Mouse (Mus musculus): ENCODE data around the gene Dab1. TPM values are rescaled to one million over a fixed set of nuclear protein-coding genes. Genes with fewer than 3 reads are reported as not detected.

Gene Dab1
- polyA plus RNA-seq, 1 experiment from 2014 or later, result 24.1 TPM

DNA sequence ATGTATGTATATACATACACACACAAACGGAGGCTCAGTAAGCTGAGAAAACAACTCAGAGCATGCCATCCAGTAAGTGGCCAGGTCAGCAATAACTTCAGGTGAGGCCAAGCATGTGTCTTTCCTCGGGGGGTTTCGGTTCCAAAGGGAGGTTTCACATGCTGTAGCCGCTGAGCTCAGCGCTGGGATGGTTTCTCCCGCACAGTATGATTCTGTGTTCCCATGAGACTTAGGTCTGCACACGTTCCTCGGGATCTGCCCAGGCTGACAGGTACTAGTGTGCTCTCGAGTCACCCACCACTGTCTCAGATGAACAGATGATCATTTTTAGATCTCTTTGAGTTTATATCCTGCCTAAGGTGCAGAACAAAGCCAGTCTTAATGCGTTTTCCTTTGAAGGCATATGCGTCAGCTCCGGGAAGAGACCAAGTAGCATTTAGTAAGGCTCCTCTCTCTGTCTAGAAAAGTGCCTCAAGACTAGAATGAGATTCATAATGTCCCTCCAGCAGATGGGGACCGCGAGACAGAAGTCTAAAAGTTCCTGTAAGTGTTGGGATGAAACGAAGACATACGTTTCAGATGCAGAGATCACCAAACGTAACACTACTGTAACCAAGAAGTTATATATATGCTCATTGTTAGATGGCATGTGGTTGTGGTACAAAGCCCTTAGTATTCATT is 932.4 kb downstream of the Dab1 start:
- 89% methylated on average over 17 of the region's 17 CpGs for WGBS
- Histone ChIP-seq H3K27ac (ENCODE audit: low read depth) (no peak overlapping the region), H3K4me2 (ENCODE audit: low read length) (no peak overlapping the region), H3K4me1 (replicated peaks; ENCODE audit: control insufficient read depth, insufficient read depth, low read length) (no peaks in the 10 kb centered on the region), H3K4me3 (ENCODE audit: low read depth, low read length) (no peak overlapping the region), H3K36me3 (ENCODE audit: control insufficient read depth, insufficient read depth, low read length) (no peaks in the 10 kb centered on the region), H3K27me3 (replicated peaks; ENCODE audit: control insufficient read depth, insufficient read depth, low read length) (no peaks in the 10 kb centered on the region), H3K9ac (ENCODE audit: low read length) (no peak overlapping the region), H3K9me3 (ENCODE audit: control insufficient read depth, low read length) (no peaks in the 10 kb centered on the region)
- ATAC-seq (replicated peaks; ENCODE audit: low FRiP score, low TSS enrichment, low read depth), result no peak
- no peak for DNase-seq (ENCODE audit: low spot score)

DNA sequence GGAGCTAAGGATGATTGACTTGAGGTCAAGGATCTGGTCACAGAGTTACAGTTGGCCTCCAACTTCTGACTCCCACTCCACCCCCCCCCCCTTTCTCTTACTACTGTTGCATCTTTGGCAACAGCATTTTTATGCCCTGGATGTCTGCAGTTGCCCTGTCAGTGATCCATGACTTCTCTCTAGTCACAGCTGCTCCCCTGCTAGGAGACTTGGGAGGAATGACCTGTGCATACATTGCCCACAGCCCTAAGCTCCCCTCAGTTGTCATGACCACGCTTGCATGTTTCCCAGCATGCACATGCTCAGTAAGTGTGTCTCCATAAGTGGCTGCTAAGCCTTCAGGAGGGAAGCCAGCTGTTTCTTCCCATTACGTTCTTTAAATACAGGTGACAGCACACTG is 936.2 kb downstream of the Dab1 start:
- WGBS, result 41% methylated on average over 2 of the region's 2 CpGs
- H3K36me3 ChIP-seq (ENCODE audit: control insufficient read depth, insufficient read depth, low read length), result no peaks in the 10 kb centered on the region
- DNase-seq (ENCODE audit: low spot score) (no peak), ATAC-seq (replicated peaks; ENCODE audit: low FRiP score, low TSS enrichment, low read depth) (no peak)
- no peak overlapping the region for H3K4me2 ChIP-seq (ENCODE audit: low read length)
- H3K27me3 ChIP-seq (replicated peaks; ENCODE audit: control insufficient read depth, insufficient read depth, low read length), result no peaks in the 10 kb centered on the region
- no peak overlapping the region for H3K27ac ChIP-seq (ENCODE audit: low read depth)
- no peaks in the 10 kb centered on the region for H3K4me1 ChIP-seq (replicated peaks; ENCODE audit: control insufficient read depth, insufficient read depth, low read length)
- no peak overlapping the region for H3K4me3 ChIP-seq (ENCODE audit: low read depth, low read length)
- no peak overlapping the region for H3K9ac ChIP-seq (ENCODE audit: low read length)
- no peaks in the 10 kb centered on the region for H3K9me3 ChIP-seq (ENCODE audit: control insufficient read depth, low read length)

DNA sequence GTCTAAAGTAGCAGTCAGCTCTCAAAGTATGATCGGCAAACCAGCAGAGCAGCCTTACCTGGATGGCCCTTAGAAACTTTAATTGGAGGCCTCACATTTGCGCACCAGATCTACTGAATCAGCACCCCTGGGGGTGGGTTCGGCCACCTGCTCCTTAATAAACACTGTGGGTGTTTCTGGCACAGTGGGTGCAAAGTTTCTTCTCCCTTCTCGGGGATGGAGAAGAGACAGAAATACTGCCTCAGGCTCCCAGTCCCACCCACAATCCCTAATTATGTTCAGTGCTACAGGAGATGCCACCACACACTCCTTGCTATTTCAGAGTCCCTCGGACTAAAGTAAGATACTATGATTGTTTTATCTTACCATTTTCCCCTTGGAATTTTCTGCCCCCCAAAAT is 944.4 kb downstream of the Dab1 start:
- Histone ChIP-seq H3K4me2 (ENCODE audit: low read length) (no peak overlapping the region), H3K36me3 (ENCODE audit: control insufficient read depth, insufficient read depth, low read length) (no peaks in the 10 kb centered on the region), H3K9me3 (ENCODE audit: control insufficient read depth, low read length) (no peaks in the 10 kb centered on the region), H3K4me1 (replicated peaks; ENCODE audit: control insufficient read depth, insufficient read depth, low read length) (no peaks in the 10 kb centered on the region), H3K27me3 (replicated peaks; ENCODE audit: control insufficient read depth, insufficient read depth, low read length) (no peaks in the 10 kb centered on the region), H3K9ac (ENCODE audit: low read length) (no peak overlapping the region), H3K4me3 (ENCODE audit: low read depth, low read length) (no peak overlapping the region), H3K27ac (ENCODE audit: low read depth) (no peak overlapping the region)
- 92% methylated on average over 5 of the region's 5 CpGs for WGBS
- DNase-seq (ENCODE audit: low spot score) (no peak), ATAC-seq (replicated peaks; ENCODE audit: low FRiP score, low TSS enrichment, low read depth) (no peak)

DNA sequence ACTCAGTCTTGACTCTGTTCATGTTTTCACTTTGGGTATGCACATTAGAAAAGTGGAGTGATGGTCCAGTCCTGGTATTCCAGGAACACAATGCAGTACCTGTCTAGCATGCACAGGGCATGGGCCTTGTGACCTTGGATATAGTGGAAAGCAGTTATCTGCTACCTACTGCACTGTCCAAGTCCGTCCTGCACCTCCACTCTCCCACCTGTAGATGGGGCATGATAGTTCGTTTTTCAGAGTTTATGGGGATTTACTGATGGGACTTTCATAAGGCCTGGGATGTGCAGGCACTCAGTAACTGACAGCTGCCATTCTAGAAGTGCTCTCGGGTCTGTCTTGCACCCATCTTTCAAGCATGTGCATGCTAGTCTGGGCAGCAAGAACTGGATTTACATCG is 951.4 kb downstream of the Dab1 start:
- no peak for DNase-seq (ENCODE audit: low spot score)
- Histone ChIP-seq H3K36me3 (ENCODE audit: control insufficient read depth, insufficient read depth, low read length) (no peaks in the 10 kb centered on the region), H3K27ac (ENCODE audit: low read depth) (no peak overlapping the region), H3K4me1 (replicated peaks; ENCODE audit: control insufficient read depth, insufficient read depth, low read length) (no peaks in the 10 kb centered on the region), H3K27me3 (replicated peaks; ENCODE audit: control insufficient read depth, insufficient read depth, low read length) (no peaks in the 10 kb centered on the region), H3K4me2 (ENCODE audit: low read length) (no peak overlapping the region), H3K9me3 (ENCODE audit: control insufficient read depth, low read length) (no peaks in the 10 kb centered on the region), H3K9ac (ENCODE audit: low read length) (no peak overlapping the region), H3K4me3 (ENCODE audit: low read depth, low read length) (no peak overlapping the region)
- WGBS, result 74% methylated on average over 4 of the region's 4 CpGs
- ATAC-seq (replicated peaks; ENCODE audit: low FRiP score, low TSS enrichment, low read depth), result no peak

DNA sequence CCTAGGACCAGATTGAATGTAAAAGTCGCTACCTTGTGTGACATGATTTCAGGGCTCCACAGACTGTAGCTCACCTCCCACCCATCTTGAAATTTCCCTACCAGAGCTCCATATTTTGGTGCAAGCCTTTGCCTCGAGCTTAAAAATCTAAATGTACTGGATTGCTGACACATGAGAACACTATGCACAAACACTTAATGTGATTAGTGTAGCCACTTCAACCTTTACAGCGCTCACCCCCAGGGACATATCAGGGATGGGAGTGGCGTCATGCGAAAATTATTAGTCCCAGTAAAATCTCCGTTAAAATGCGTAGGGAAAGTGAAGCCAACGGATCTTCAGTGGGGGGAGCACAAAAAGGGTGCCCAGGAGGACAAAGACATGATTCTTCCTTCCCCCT is 953.3 kb downstream of the Dab1 start:
- no peak for ATAC-seq (replicated peaks; ENCODE audit: low FRiP score, low TSS enrichment, low read depth)
- H3K9ac ChIP-seq (ENCODE audit: low read length), result no peak overlapping the region
- no peak overlapping the region for H3K27ac ChIP-seq (ENCODE audit: low read depth)
- 81% methylated on average over 8 of the region's 8 CpGs for WGBS
- H3K27me3 ChIP-seq (replicated peaks; ENCODE audit: control insufficient read depth, insufficient read depth, low read length), result no peaks in the 10 kb centered on the region
- no peaks in the 10 kb centered on the region for H3K9me3 ChIP-seq (ENCODE audit: control insufficient read depth, low read length)
- no peak overlapping the region for H3K4me3 ChIP-seq (ENCODE audit: low read depth, low read length)
- H3K4me1 ChIP-seq (replicated peaks; ENCODE audit: control insufficient read depth, insufficient read depth, low read length), result no peaks in the 10 kb centered on the region
- H3K36me3 ChIP-seq (ENCODE audit: control insufficient read depth, insufficient read depth, low read length), result no peaks in the 10 kb centered on the region
- no peak for DNase-seq (ENCODE audit: low spot score)
- H3K4me2 ChIP-seq (ENCODE audit: low read length), result no peak overlapping the region

DNA sequence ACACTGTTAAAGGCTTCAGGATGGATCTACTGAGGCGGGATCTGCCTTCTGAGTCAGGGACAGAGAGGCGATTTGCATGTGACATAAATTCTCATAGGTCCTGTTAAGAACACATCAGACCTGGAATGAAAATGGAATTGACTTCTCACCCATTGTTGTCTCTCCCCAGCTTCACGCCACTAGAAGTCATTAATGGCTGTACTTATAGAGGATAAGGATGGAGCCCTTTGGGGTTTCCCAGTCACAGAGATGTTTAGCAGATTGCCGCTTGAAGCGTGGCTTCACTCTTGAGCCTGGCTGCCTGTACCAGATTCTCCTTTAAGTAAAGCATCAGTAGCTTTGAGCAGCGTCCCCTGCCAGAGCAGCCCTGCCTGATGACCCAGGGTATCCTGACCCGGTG is 954.3 kb downstream of the Dab1 start:
- ATAC-seq (replicated peaks; ENCODE audit: low FRiP score, low TSS enrichment, low read depth) (no peak), DNase-seq (ENCODE audit: low spot score) (no peak)
- Histone ChIP-seq H3K9ac (ENCODE audit: low read length) (no peak overlapping the region), H3K4me2 (ENCODE audit: low read length) (no peak overlapping the region), H3K27me3 (replicated peaks; ENCODE audit: control insufficient read depth, insufficient read depth, low read length) (no peaks in the 10 kb centered on the region), H3K27ac (ENCODE audit: low read depth) (no peak overlapping the region), H3K4me3 (ENCODE audit: low read depth, low read length) (no peak overlapping the region), H3K9me3 (ENCODE audit: control insufficient read depth, low read length) (no peaks in the 10 kb centered on the region), H3K4me1 (replicated peaks; ENCODE audit: control insufficient read depth, insufficient read depth, low read length) (no peaks in the 10 kb centered on the region), H3K36me3 (ENCODE audit: control insufficient read depth, insufficient read depth, low read length) (no peaks in the 10 kb centered on the region)
- 71% methylated on average over 7 of the region's 7 CpGs for WGBS

DNA sequence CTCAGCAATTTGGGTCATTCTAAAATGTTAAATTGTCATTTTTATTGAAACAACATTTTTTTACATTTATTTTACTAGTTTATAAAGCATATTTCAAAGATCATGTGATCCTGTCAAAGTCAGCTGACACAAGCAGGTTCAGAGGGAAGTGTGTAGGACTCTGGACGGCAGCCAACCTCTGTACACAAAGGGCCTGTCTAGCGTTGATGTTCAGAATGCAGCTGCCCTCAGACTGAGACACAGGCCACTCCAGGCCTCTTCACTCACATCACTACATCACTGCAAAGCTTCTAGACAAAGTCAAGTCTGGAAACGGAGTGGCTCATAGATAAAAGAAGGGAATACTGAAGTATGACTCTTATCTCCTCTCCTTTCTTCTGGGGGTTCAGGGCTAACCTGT is 959.2 kb downstream of the Dab1 start:
- Histone ChIP-seq H3K4me1 (replicated peaks; ENCODE audit: control insufficient read depth, insufficient read depth, low read length) (no peaks in the 10 kb centered on the region), H3K36me3 (ENCODE audit: control insufficient read depth, insufficient read depth, low read length) (no peaks in the 10 kb centered on the region), H3K27ac (ENCODE audit: low read depth) (no peak overlapping the region), H3K4me3 (ENCODE audit: low read depth, low read length) (no peak overlapping the region), H3K9ac (ENCODE audit: low read length) (no peak overlapping the region), H3K27me3 (replicated peaks; ENCODE audit: control insufficient read depth, insufficient read depth, low read length) (no peaks in the 10 kb centered on the region), H3K9me3 (ENCODE audit: control insufficient read depth, low read length) (no peaks in the 10 kb centered on the region), H3K4me2 (ENCODE audit: low read length) (no peak overlapping the region)
- 21% methylated on average over 3 of the region's 3 CpGs for WGBS
- DNase-seq (ENCODE audit: low spot score) (no peak), ATAC-seq (replicated peaks; ENCODE audit: low FRiP score, low TSS enrichment, low read depth) (no peak)

DNA sequence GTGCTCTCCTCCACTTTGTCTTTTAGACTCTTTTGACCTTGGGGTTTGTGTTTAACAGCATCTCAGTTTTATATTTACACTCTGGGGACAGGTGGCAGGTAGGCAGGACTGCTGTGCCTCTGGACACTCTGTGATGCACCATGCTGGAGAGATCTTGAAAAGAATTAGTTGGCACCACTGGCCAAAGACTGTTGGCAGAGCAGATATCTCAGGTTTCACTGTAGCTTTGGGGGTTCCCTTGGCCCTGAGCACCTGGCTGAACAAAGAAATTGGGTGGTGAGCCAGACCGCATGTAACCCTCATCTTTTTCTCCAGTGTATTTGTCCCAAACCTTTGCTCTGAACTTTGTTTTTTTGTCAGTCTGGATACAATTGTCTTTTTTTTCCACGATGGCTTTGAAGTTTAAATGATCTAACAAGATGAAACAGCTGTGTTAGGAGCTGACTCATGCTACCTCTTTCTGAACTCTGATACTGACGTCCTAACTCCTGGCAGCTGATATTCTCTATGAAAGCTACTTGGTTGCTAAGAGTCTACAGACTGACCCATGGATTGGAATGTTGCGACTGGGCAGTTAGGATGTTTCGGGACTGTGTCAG is 960.9 kb downstream of the Dab1 start:
- 83% methylated on average over 5 of the region's 5 CpGs for WGBS
- no peaks in the 10 kb centered on the region for H3K4me1 ChIP-seq (replicated peaks; ENCODE audit: control insufficient read depth, insufficient read depth, low read length)

DNA sequence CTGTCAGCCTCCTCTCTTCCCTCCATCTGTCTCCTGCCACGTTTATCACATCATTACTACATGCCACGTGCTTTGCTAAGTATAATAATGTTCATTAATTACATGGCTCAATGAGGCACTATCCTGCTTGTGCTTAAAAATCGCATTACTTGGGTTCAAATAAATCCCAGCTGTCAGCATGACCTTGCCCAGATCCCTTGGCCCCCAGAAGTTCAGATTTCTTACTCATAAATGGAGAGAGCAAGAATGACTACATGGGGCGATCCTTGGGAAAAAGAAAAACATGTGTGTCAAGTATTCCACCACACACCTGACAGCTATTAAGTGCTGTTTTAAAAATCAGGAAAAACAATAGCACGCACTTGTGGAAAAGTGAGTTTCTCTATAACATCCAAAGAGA is 963.6 kb downstream of the Dab1 start:
- WGBS, result 33% methylated on average over 5 of the region's 5 CpGs
- DNase-seq (ENCODE audit: low spot score), result no peak
- ATAC-seq (replicated peaks; ENCODE audit: low FRiP score, low TSS enrichment, low read depth), result no peak

More for the DNA sequence above, 960.9 kb downstream of the Dab1 start:
- no peak for DNase-seq (ENCODE audit: low spot score)
- no peak for ATAC-seq (replicated peaks; ENCODE audit: low FRiP score, low TSS enrichment, low read depth)
- Histone ChIP-seq H3K9me3 (ENCODE audit: control insufficient read depth, low read length) (no peaks in the 10 kb centered on the region), H3K27ac (ENCODE audit: low read depth) (no peak overlapping the region), H3K4me2 (ENCODE audit: low read length) (no peak overlapping the region), H3K4me3 (ENCODE audit: low read depth, low read length) (no peak overlapping the region), H3K27me3 (replicated peaks; ENCODE audit: control insufficient read depth, insufficient read depth, low read length) (no peaks in the 10 kb centered on the region), H3K9ac (ENCODE audit: low read length) (no peak overlapping the region), H3K36me3 (ENCODE audit: control insufficient read depth, insufficient read depth, low read length) (no peaks in the 10 kb centered on the region)

More for the DNA sequence above, 963.6 kb downstream of the Dab1 start:
- no peak overlapping the region for H3K27ac ChIP-seq (ENCODE audit: low read depth)
- H3K9ac ChIP-seq (ENCODE audit: low read length), result no peak overlapping the region
- no peaks in the 10 kb centered on the region for H3K4me1 ChIP-seq (replicated peaks; ENCODE audit: control insufficient read depth, insufficient read depth, low read length)
- no peaks in the 10 kb centered on the region for H3K36me3 ChIP-seq (ENCODE audit: control insufficient read depth, insufficient read depth, low read length)
- H3K9me3 ChIP-seq (ENCODE audit: control insufficient read depth, low read length), result no peaks in the 10 kb centered on the region
- H3K4me2 ChIP-seq (ENCODE audit: low read length), result no peak overlapping the region
- H3K27me3 ChIP-seq (replicated peaks; ENCODE audit: control insufficient read depth, insufficient read depth, low read length), result no peaks in the 10 kb centered on the region
- no peak overlapping the region for H3K4me3 ChIP-seq (ENCODE audit: low read depth, low read length)

Data from intestine, embryonic 14.5 days (tissue).